Mouse (Mus musculus) heart, adult 18-20 months (tissue): Measurements from ENCODE around the gene Insl6. TPM values are rescaled to one million over a fixed set of nuclear protein-coding genes. Genes with fewer than 3 reads are reported as not detected.
A peak's percentile ranks its signal among the peaks of the same experiment; 100 is the strongest.

ENCODE experiments used
- DNase-seq, 2 experiments: peaks; one replicate each; pipeline ENCODE4 v3.0.0; 2021 to 2022; ENCODE audit warnings: mixed read lengths in 1 of 2
- long read RNA-seq, 2 experiments: library from polyadenylated mRNA; stranded (forward); transcript quantifications; one replicate each; pipeline ENCODE4 v2.0.0; 2021
- total RNA-seq, 2 experiments: library from RNA; stranded (reverse); gene quantifications; 2 replicates each; pipeline ENCODE4 v1.2.3; 2021

Gene Insl6
- under 1 TPM; 0.40 to 0.72 TPM for total RNA-seq
- long read RNA-seq, experiment 1, partial matches to known transcripts: 0 of 1 reads
- long read RNA-seq, experiment 1, other reads (novel, unspliced or antisense): 0 of 1 reads
- long read RNA-seq, experiment 2: 0 reads

GRCm38 (mm10) chr19:29325053-29325851 is at the start of gene Insl6:
TSS of gene Insl6 (minus strand) at chr19:29325356.
- peak; percentile 64 to 81 for DNase-seq

GRCm38 (mm10) chr19:29374947-29375346 is 49.8 kb upstream of the Insl6 start:
- no peak for DNase-seq

- no peak for DNase-seq
These were observed 48.3 kb upstream of the Insl6 start for GRCm38 (mm10) chr19:29373438-29373837.

DNA sequence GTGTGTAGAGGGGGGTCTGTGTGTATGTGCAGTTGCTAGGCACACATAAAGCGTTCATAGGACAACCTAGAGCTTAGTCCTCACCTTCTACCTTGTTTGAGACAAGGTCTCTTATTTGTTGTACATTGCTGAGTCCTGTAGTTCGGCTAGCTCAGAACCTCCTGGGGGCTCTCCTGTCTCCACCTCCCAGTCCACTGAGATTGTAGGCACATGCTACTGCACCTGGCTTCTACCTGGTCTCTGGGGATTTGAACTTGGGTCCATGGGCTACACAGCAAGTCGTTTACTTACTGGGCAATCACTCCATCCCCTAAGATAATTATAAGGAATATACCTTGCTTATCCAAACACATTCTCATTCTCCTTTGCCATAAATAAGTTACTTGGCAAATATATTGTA is 47.5 kb upstream of the Insl6 start:
- no peak for DNase-seq

DNA sequence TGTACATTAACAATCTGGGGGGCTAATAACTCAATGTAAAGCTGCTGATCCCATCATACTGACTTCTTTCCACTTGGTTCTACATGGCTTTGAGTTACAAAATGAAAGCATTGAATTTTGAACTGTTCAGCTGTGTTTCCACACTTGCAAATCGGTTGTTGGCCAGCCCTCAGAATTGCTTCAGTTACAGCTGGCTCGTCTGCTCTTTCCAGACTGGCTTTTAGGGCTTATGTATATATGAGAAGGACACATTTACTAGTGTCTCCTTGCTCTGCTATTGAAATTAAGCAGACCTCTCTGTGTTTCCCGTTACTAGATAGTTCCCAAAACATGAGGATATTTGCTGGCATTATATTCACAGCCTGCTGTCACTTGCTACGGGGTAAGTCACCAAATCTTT is 47.0 kb upstream of the Insl6 start:
- peak; percentile 34 to 63 for DNase-seq

GRCm38 (mm10) chr19:29371284-29372081 is 46.3 kb upstream of the Insl6 start:
- peak in 1 of 2 experiments; percentile 57 for DNase-seq

DNA sequence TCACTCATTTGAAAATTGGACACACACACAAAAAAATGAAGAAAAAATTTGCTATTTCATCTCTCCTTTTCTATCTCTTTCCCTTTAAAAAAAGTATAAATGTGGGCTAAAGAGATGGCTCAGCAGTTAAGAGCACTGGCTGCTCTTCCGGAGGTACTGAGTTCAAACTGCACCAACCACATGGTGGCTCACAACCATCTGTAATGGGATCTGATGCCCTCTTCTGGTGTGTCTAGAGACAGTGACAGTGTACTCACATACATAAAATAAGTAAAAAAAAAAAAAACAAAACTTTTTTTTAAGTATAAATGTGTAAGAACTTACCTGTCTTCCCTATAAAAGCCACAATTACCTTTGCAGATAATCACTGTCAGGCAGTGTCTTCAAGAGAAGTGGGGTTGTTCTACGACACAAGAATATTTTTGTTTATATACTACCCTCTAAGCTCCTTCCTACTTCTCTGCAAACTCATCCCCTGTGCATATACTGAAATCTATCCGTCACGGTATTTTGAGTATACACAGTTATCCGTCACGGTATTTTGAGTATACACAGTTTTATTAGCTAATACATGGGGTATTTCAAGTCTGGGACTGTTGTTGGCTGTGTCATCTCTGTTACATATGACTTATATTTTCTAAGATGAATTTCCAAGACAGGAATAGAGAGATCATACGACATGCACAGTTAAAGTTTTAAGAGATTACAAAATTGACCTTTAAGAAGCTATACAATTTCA is 45.6 kb upstream of the Insl6 start:
- DNase-seq: no peak

- peak in 1 of 2 experiments; percentile 25 for DNase-seq
These were observed 45.0 kb upstream of the Insl6 start for GRCm38 (mm10) chr19:29370112-29370511.

- no peak for DNase-seq
These were observed 43.6 kb upstream of the Insl6 start for GRCm38 (mm10) chr19:29368671-29369309.

- no peak for DNase-seq
These were observed 42.9 kb upstream of the Insl6 start for GRCm38 (mm10) chr19:29368041-29368440.

- peak; percentile 86 to 93 for DNase-seq
These were observed 41.9 kb upstream of the Insl6 start, which contains the start of the genes Plgrkt and Cd274 for GRCm38 (mm10) chr19:29366969-29367622. TSS of gene Plgrkt (minus strand) at chr19:29367390. TSS of gene Cd274 (plus strand) at chr19:29367455.

- peak in 1 of 2 experiments; percentile 32 for DNase-seq
These were observed 41.2 kb upstream of the Insl6 start for GRCm38 (mm10) chr19:29366226-29366968.

DNA sequence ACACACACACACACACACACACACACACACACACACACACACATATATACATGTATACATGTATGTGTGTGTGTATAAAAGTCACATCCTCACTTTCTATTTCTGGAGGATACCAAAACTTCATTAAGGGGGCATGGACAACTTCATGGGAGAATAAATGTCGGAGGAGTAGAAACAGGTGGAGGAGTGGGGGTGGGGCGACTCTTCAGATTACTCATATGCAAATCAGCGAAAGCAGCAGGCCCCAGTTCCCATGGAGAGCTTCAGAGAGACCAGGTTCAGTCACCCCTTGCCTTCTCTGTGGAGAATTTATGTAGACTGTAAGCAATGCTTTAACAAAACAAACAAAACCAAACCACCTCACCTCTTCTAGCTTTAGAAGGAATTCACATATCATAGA is 39.9 kb upstream of the Insl6 start:
- DNase-seq: no peak

DNA sequence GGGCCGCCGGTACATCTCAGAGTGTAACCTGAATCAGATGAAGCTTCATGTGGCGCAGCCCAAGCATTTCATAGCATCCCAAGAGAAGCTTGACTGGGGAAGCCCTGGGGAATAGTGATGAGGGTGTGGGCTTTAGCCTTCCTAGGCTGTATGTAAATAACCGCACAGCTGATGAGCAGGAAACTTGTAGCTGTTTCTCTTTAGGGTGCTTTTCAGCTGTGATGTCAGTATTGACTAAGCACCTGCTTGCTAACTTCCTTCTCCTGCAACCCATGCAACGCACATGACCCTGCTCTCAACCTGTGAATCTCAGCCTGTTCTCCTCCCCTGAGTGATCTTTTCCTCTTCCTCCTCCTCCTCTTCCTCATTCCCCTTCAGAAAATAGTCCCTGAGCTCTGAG is 38.9 kb upstream of the Insl6 start:
- DNase-seq: no peak

DNA sequence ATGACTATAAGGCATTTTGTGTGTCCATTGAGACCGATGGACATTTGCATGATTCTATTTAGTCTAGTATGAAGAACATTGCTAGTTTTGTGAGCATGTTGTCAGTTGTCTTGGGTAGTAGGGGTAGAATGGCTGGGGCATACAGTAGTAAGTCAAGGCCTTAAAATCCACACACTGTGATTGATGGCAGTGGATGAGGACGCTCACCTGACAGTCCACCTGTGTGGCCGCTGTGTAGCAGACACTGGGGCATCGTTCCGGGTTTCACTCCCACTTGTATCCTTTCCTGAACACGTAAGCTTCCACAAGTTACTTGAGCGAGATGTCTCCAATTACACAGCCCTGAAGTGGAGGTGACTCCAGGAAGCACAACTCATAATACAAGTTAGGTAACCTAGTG is 38.4 kb upstream of the Insl6 start:
- no peak for DNase-seq

DNA sequence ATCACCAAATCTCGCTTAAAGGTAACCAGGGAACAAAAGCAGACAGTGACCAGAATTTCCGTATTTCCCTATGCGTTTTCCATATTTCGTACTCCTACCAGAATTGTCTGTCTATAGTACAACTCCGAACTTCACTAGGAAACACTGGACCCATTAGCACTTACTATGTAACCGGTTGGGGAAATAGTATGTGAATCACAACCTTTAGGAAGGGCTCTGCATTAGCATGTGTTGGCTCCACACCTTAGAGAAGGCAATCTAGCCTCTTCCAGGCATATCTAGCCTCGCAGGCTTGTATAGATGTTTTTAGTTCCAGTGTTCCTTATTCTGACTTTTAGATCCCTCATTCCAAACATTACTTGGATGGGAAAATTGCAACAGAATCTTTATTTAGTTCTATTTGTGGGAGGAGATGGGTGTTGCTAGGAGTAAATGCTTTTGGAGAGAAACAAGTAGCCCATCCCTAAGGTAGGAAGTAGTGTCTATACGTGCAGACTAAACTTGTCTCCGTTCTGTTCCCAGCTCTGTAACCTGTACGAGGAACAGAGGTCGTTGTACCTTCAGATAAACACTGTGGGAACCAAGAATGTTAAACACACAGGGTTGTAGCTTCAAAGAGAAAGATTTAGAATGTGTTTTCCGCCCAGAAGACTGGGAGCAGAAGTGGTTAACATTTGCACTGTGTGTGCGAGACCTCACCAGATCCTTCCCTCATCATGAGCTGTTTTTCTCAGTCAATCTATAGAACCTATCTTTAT is 37.2 kb upstream of the Insl6 start:
- DNase-seq: no peak

- DNase-seq: peak; percentile 92 to 96
These were observed 36.4 kb upstream of the Insl6 start for GRCm38 (mm10) chr19:29361468-29362130.

GRCm38 (mm10) chr19:29360251-29360650 is 35.1 kb upstream of the Insl6 start:
- DNase-seq: no peak

- DNase-seq: no peak
These were observed 31.1 kb upstream of the Insl6 start for GRCm38 (mm10) chr19:29356281-29356680.
